Mouse (Mus musculus): ENCODE data around the gene Smad3. TPM values are rescaled to one million over a fixed set of nuclear protein-coding genes. Genes with fewer than 3 reads are reported as not detected.

Gene Smad3
- polyA plus RNA-seq, 1 experiment: 25.5 TPM

GRCm38 (mm10) chr9:63684277-63684676, 73.5 kb downstream of the Smad3 start:
- TF ChIP-seq USF1 (IDR thresholded peaks at IDR 0.05; ENCODE audit: low read depth): no peak
- TF ChIP-seq MAX (IDR thresholded peaks at IDR 0.05; ENCODE audit: low read depth): no peak
- TF ChIP-seq TCF12 (IDR thresholded peaks at IDR 0.05; ENCODE audit: insufficient read depth, poor library complexity, severe bottlenecking): no peak
- TF ChIP-seq POLR2AphosphoS2 (IDR thresholded peaks at IDR 0.05; ENCODE audit: insufficient read length, low read depth): no peak
- no peak for TF ChIP-seq MYOG (IDR thresholded peaks at IDR 0.05; ENCODE audit: control insufficient read depth in 1 of 3, insufficient read depth in 1 of 3, insufficient read length in 2 of 3, low read depth in 2 of 3)
- no peak for TF ChIP-seq CEBPB (IDR thresholded peaks at IDR 0.05; ENCODE audit: insufficient read depth, poor library complexity, severe bottlenecking)
- no peak for TF ChIP-seq MYOD1 (IDR thresholded peaks at IDR 0.05; ENCODE audit: control insufficient read depth in 1 of 3, insufficient read length in 2 of 3, low read depth in 2 of 3)
- no peak for TF ChIP-seq SRF (IDR thresholded peaks at IDR 0.05; ENCODE audit: control insufficient read depth, insufficient read length, low read depth)
- no peak for TF ChIP-seq TCF3 (IDR thresholded peaks at IDR 0.05; ENCODE audit: insufficient read length, low read depth)
- no peak for TF ChIP-seq E2F4 (IDR thresholded peaks at IDR 0.05; ENCODE audit: insufficient read depth)
- Histone ChIP-seq H3ac (ENCODE audit: control insufficient read depth, insufficient read length) (no peak overlapping the region), H3K79me2 (ENCODE audit: control insufficient read depth, insufficient read depth) (peaks cover 9% of the 10 kb centered on the region), H3K4me3 (no peak overlapping the region), H3K4me2 (ENCODE audit: low read depth) (no peak overlapping the region), H3K27me3 (ENCODE audit: control insufficient read depth, insufficient read depth, insufficient read length) (no peaks in the 10 kb centered on the region), H3K36me3 (ENCODE audit: control insufficient read depth, insufficient read depth) (no peaks in the 10 kb centered on the region)

- Histone ChIP-seq H3K36me3 (ENCODE audit: control insufficient read depth, insufficient read depth) (no peaks in the 10 kb centered on the region), H3K4me2 (ENCODE audit: low read depth) (no peak overlapping the region), H3K27me3 (ENCODE audit: control insufficient read depth, insufficient read depth, insufficient read length) (no peaks in the 10 kb centered on the region), H3ac (ENCODE audit: control insufficient read depth, insufficient read length) (no peak overlapping the region), H3K79me2 (ENCODE audit: control insufficient read depth, insufficient read depth) (peaks cover 9% of the 10 kb centered on the region), H3K4me3 (no peak overlapping the region)
- no peak for TF ChIP-seq CEBPB (IDR thresholded peaks at IDR 0.05; ENCODE audit: insufficient read depth, poor library complexity, severe bottlenecking)
- TF ChIP-seq TCF3 (IDR thresholded peaks at IDR 0.05; ENCODE audit: insufficient read length, low read depth): no peak
- no peak for TF ChIP-seq POLR2A (IDR thresholded peaks at IDR 0.05; ENCODE audit: insufficient read length, low read depth)
Observed at GRCm38 (mm10) chr9:63682943-63683342, 74.9 kb downstream of the Smad3 start.

- TF ChIP-seq SRF (IDR thresholded peaks at IDR 0.05; ENCODE audit: control insufficient read depth, insufficient read length, low read depth): no peak
- TF ChIP-seq USF1 (IDR thresholded peaks at IDR 0.05; ENCODE audit: low read depth): no peak
- TF ChIP-seq MYOG (IDR thresholded peaks at IDR 0.05; ENCODE audit: control insufficient read depth in 1 of 3, insufficient read depth in 1 of 3, insufficient read length in 2 of 3, low read depth in 2 of 3): no peak
- TF ChIP-seq POLR2AphosphoS2 (IDR thresholded peaks at IDR 0.05; ENCODE audit: insufficient read length, low read depth): no peak
- no peak for TF ChIP-seq MYOD1 (IDR thresholded peaks at IDR 0.05; ENCODE audit: control insufficient read depth in 1 of 3, insufficient read length in 2 of 3, low read depth in 2 of 3)
- no peak for TF ChIP-seq POLR2A (IDR thresholded peaks at IDR 0.05; ENCODE audit: insufficient read length, low read depth)
- no peak for TF ChIP-seq MAX (IDR thresholded peaks at IDR 0.05; ENCODE audit: low read depth)
- no peak for TF ChIP-seq CEBPB (IDR thresholded peaks at IDR 0.05; ENCODE audit: insufficient read depth, poor library complexity, severe bottlenecking)
- no peak for TF ChIP-seq TCF3 (IDR thresholded peaks at IDR 0.05; ENCODE audit: insufficient read length, low read depth)
- no peak for TF ChIP-seq E2F4 (IDR thresholded peaks at IDR 0.05; ENCODE audit: insufficient read depth)
- Histone ChIP-seq H3K79me2 (ENCODE audit: control insufficient read depth, insufficient read depth) (peaks cover 9% of the 10 kb centered on the region), H3ac (ENCODE audit: control insufficient read depth, insufficient read length) (no peak overlapping the region), H3K36me3 (ENCODE audit: control insufficient read depth, insufficient read depth) (no peaks in the 10 kb centered on the region), H3K4me3 (no peak overlapping the region), H3K27me3 (ENCODE audit: control insufficient read depth, insufficient read depth, insufficient read length) (no peaks in the 10 kb centered on the region), H3K4me2 (ENCODE audit: low read depth) (no peak overlapping the region)
Observed at GRCm38 (mm10) chr9:63682301-63682700, 75.5 kb downstream of the Smad3 start.

GRCm38 (mm10) chr9:63678076-63678475, 79.7 kb downstream of the Smad3 start:
- Histone ChIP-seq H3K36me3 (ENCODE audit: control insufficient read depth, insufficient read depth) (no peaks in the 10 kb centered on the region), H3K27me3 (ENCODE audit: control insufficient read depth, insufficient read depth, insufficient read length) (no peaks in the 10 kb centered on the region), H3K4me3 (no peak overlapping the region), H3K79me2 (ENCODE audit: control insufficient read depth, insufficient read depth) (peaks cover 4% of the 10 kb centered on the region), H3ac (ENCODE audit: control insufficient read depth, insufficient read length) (no peak overlapping the region), H3K4me2 (ENCODE audit: low read depth) (peak overlapping the region; percentile 75)
- TF ChIP-seq E2F4 (IDR thresholded peaks at IDR 0.05; ENCODE audit: insufficient read depth) (no peak), USF1 (IDR thresholded peaks at IDR 0.05; ENCODE audit: low read depth) (no peak), MYOG (IDR thresholded peaks at IDR 0.05; ENCODE audit: control insufficient read depth in 1 of 3, insufficient read depth in 1 of 3, insufficient read length in 2 of 3, low read depth in 2 of 3) (peak in 1 of 3 experiments; percentile 30), SRF (IDR thresholded peaks at IDR 0.05; ENCODE audit: control insufficient read depth, insufficient read length, low read depth) (no peak), CEBPB (IDR thresholded peaks at IDR 0.05; ENCODE audit: insufficient read depth, poor library complexity, severe bottlenecking) (peak; percentile 50; the same call in 1 of the 2 replicates)

GRCm38 (mm10) chr9:63677621-63678020, 80.2 kb downstream of the Smad3 start:
- Histone ChIP-seq H3K4me2 (ENCODE audit: low read depth) (peak overlapping the region; percentile 75), H3ac (ENCODE audit: control insufficient read depth, insufficient read length) (no peak overlapping the region), H3K79me2 (ENCODE audit: control insufficient read depth, insufficient read depth) (peaks cover 4% of the 10 kb centered on the region), H3K4me3 (no peak overlapping the region), H3K36me3 (ENCODE audit: control insufficient read depth, insufficient read depth) (no peaks in the 10 kb centered on the region), H3K27me3 (ENCODE audit: control insufficient read depth, insufficient read depth, insufficient read length) (no peaks in the 10 kb centered on the region)
- TF ChIP-seq USF1 (IDR thresholded peaks at IDR 0.05; ENCODE audit: low read depth): no peak
- no peak for TF ChIP-seq MYOG (IDR thresholded peaks at IDR 0.05; ENCODE audit: control insufficient read depth in 1 of 3, insufficient read depth in 1 of 3, insufficient read length in 2 of 3, low read depth in 2 of 3)
- no peak for TF ChIP-seq E2F4 (IDR thresholded peaks at IDR 0.05; ENCODE audit: insufficient read depth)
- TF ChIP-seq CEBPB (IDR thresholded peaks at IDR 0.05; ENCODE audit: insufficient read depth, poor library complexity, severe bottlenecking): no peak
- TF ChIP-seq MYOD1 (IDR thresholded peaks at IDR 0.05; ENCODE audit: control insufficient read depth in 1 of 3, insufficient read length in 2 of 3, low read depth in 2 of 3): no peak
- no peak for TF ChIP-seq MAX (IDR thresholded peaks at IDR 0.05; ENCODE audit: low read depth)
- no peak for TF ChIP-seq SRF (IDR thresholded peaks at IDR 0.05; ENCODE audit: control insufficient read depth, insufficient read length, low read depth)
- no peak for TF ChIP-seq POLR2AphosphoS2 (IDR thresholded peaks at IDR 0.05; ENCODE audit: insufficient read length, low read depth)
- TF ChIP-seq TCF12 (IDR thresholded peaks at IDR 0.05; ENCODE audit: insufficient read depth, poor library complexity, severe bottlenecking): no peak
- no peak for TF ChIP-seq POLR2A (IDR thresholded peaks at IDR 0.05; ENCODE audit: insufficient read length, low read depth)
- TF ChIP-seq TCF3 (IDR thresholded peaks at IDR 0.05; ENCODE audit: insufficient read length, low read depth): no peak
- TF ChIP-seq REST (IDR thresholded peaks at IDR 0.05; ENCODE audit: insufficient read depth, insufficient read length): no peak
